Mouse (Mus musculus) inflammation-experienced regulatory T-cells (primary cell): ENCODE results near the gene H2al1e. TPM values are rescaled to one million over a fixed set of nuclear protein-coding genes. Genes with fewer than 3 reads are reported as not detected.

Source experiments
- polyA plus RNA-seq, 2 experiments: library from polyadenylated mRNA; unstranded; fragments of 100-300 nt; shearing (Covaris generic); gene quantifications; one replicate each; pipeline ENCODE4 v1.2.1; 2017

H2al1e gene
- polyA plus RNA-seq: not detected

DNA sequence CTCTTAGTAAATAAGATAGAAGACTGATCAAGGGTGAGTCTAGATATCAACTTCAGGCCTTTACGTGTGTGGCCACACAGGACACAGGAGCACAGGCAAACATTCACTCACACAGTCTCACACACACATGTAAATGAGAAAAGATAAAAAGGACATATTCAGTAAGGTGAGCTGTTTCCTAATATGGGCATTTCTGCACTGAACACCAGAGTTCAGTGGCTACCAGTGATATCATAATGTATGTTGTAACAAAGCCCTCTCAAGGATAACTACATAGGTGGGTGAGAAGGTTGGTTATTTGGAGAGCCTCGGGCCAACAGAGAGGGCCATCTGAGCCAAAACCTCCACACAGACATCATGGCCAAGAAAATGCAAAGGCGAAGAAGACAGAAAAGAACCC lies at the start of gene H2al1e:
Gene H2al1e (plus strand): TSS at position 301 of the 400 bp plus-strand sequence.

GRCm38 (mm10) chrX:11298957-11299356 lies 12.8 kb upstream of the H2al1e start, which contains the start of gene H2al1a:
H2al1a (plus strand) TSS chrX:11299257.

GRCm38 (mm10) chrX:11302132-11302531 lies 9.6 kb upstream of the H2al1e start, which contains the start of gene H2al1b:
H2al1b (plus strand) TSS chrX:11302432.

GRCm38 (mm10) chrX:11305355-11305754 lies 6.4 kb upstream of the H2al1e start, which contains the start of gene H2al1c:
H2al1c (plus strand) TSS chrX:11305655.

GRCm38 (mm10) chrX:11308524-11308923 lies 3.2 kb upstream of the H2al1e start, which contains the start of gene H2al1d:
H2al1d (plus strand) TSS chrX:11308824.

DNA sequence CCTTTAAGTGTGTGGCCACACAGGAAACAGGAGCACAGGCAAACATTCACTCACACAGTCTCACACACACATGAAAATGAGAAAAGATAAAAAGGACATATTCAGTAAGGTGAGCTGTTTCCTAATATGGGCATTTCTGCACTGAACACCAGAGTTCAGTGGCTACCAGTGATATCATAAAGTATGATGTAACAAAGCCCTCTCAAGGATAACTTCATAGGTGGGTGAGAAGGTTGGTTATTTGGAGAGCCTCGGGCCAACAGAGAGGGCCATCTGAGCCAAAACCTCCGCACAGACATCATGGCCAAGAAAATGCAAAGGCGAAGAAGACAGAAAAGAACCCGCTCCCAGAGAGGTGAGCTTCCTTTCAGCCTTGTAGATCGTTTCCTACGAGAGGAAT lies 3.1 kb downstream of the H2al1e start, which contains the start of gene H2al1f:
Gene H2al1f (plus strand): TSS at position 301 of the 400 bp plus-strand sequence.

GRCm38 (mm10) chrX:11317956-11318355 lies 6.2 kb downstream of the H2al1e start, which contains the start of gene H2al1g:
H2al1g (plus strand) TSS chrX:11318256.

DNA sequence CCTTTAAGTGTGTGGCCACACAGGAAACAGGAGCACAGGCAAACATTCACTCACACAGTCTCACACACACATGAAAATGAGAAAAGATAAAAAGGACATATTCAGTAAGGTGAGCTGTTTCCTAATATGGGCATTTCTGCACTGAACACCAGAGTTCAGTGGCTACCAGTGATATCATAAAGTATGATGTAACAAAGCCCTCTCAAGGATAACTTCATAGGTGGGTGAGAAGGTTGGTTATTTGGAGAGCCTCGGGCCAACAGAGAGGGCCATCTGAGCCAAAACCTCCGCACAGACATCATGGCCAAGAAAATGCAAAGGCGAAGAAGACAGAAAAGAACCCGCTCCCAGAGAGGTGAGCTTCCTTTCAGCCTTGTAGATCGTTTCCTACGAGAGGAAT lies 9.5 kb downstream of the H2al1e start, which contains the start of gene H2al1h:
Gene H2al1h (plus strand): TSS at position 301 of the 400 bp plus-strand sequence.

DNA sequence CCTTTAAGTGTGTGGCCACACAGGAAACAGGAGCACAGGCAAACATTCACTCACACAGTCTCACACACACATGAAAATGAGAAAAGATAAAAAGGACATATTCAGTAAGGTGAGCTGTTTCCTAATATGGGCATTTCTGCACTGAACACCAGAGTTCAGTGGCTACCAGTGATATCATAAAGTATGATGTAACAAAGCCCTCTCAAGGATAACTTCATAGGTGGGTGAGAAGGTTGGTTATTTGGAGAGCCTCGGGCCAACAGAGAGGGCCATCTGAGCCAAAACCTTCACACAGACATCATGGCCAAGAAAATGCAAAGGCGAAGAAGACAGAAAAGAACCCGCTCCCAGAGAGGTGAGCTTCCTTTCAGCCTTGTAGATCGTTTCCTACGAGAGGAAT lies 12.6 kb downstream of the H2al1e start, which contains the start of gene H2al1i:
Gene H2al1i (plus strand): TSS at position 301 of the 400 bp plus-strand sequence.

DNA sequence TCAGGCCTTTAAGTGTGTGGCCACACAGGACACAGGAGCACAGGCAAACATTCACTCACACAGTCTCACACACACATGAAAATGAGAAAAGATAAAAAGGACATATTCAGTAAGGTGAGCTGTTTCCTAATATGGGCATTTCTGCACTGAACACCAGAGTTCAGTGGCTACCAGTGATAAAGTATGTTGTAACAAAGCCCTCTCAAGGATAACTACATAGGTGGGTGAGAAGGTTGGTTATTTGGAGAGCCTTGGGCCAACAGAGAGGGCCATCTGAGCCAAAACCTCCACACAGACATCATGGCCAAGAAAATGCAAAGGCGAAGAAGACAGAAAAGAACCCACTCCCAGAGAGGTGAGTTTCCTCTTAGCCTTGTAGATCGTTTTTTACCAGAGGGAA lies 15.8 kb downstream of the H2al1e start, which contains the start of gene H2al1j:
Gene H2al1j (plus strand): TSS at position 301 of the 400 bp plus-strand sequence.

Other genes starting within 250 kb of the H2al1e start
- gene H2al1a, start 12.7 kb upstream of the H2al1e start, polyA plus RNA-seq: not detected
- not detected for gene H2al1b, start 9.5 kb upstream of the H2al1e start, polyA plus RNA-seq
- gene H2al1c, start 6.3 kb upstream of the H2al1e start, polyA plus RNA-seq: not detected
- not detected for gene H2al1d, start 3.1 kb upstream of the H2al1e start, polyA plus RNA-seq
- gene H2al1f, start 3.2 kb downstream of the H2al1e start, polyA plus RNA-seq: not detected
- not detected for gene H2al1g, start 6.3 kb downstream of the H2al1e start, polyA plus RNA-seq
- not detected for gene H2al1h, start 9.6 kb downstream of the H2al1e start, polyA plus RNA-seq
- gene H2al1i, start 12.7 kb downstream of the H2al1e start, polyA plus RNA-seq: not detected
- gene H2al1j, start 15.9 kb downstream of the H2al1e start, polyA plus RNA-seq: not detected